Mouse (Mus musculus) C2C12 (cell line): ENCODE measurements at regions not wholly inside any gene's neighbourhood (a gene's known extent, or its start where the extent isn't known, plus 50 kb on each side); places are given as distances from the start of the nearest gene placed in this dataset.

ENCODE experiments used
- CEBPB ChIP-seq: IDR thresholded peaks from one replicate; pipeline ENCODE4 v1.6.1; 2011; ENCODE audit warnings: low read depth, mild to moderate bottlenecking, control low read depth, moderate library complexity
- CTCF ChIP-seq: IDR thresholded peaks from one replicate; pipeline ENCODE4 v1.5.1; 2011; ENCODE audit not compliant: control insufficient read depth, insufficient read depth, insufficient read length
- FOSL1 ChIP-seq: IDR thresholded peaks from one replicate; pipeline ENCODE4 v1.8.0; 2011; ENCODE audit warnings: mild to moderate bottlenecking, low read length; ENCODE audit not compliant: poor library complexity, insufficient read depth, severe bottlenecking
- MAX ChIP-seq: IDR thresholded peaks from one replicate; pipeline ENCODE4 v1.6.1; 2011; ENCODE audit warnings: mild to moderate bottlenecking, control low read depth
- MYOD1 ChIP-seq: IDR thresholded peaks from one replicate; pipeline ENCODE4 v1.6.1; 2011; ENCODE audit warnings: low read depth; ENCODE audit not compliant: control insufficient read depth, insufficient read length
- MYOG ChIP-seq: IDR thresholded peaks from one replicate; pipeline ENCODE4 v1.6.1; 2011; ENCODE audit not compliant: control insufficient read depth, insufficient read length; ENCODE audit errors: extremely low read depth
- USF1 ChIP-seq: IDR thresholded peaks from one replicate; pipeline ENCODE4 v1.6.1; 2011; ENCODE audit warnings: low read depth, mild to moderate bottlenecking, control low read depth, moderate library complexity

GRCm38 (mm10) chr4:24278154-24278553 lies 218.1 kb upstream of the Mms22l start:
- TF ChIP-seq CEBPB (no peak), MYOG (no peak), CTCF (no peak), MAX (no peak), USF1 (no peak), MYOD1 (no peak), FOSL1 (no peak)
